Mouse (Mus musculus) frontal cortex, adult 2 months (tissue): ENCODE data around the gene Exosc3. TPM values are rescaled to one million over a fixed set of nuclear protein-coding genes. Genes with fewer than 3 reads are reported as not detected.
A peak's percentile ranks its signal among the peaks of the same experiment; 100 is the strongest.

Experiments used
- DNase-seq, 2 experiments: peaks; one replicate each; pipeline ENCODE4 v3.0.0; 2022; ENCODE audit warnings: low spot score in 1 of 2; ENCODE audit errors: extremely low spot score in 1 of 2
- polyA plus RNA-seq: library from polyadenylated mRNA; depleted of rRNA; stranded (reverse); fragments of >200 nt; gene quantifications from 2 replicates; pipeline ENCODE4 v1.2.3, GENCODE M21; 2012; rRNA removed

The Exosc3 gene
- polyA plus RNA-seq, 1 experiment = 20.4 TPM

DNA sequence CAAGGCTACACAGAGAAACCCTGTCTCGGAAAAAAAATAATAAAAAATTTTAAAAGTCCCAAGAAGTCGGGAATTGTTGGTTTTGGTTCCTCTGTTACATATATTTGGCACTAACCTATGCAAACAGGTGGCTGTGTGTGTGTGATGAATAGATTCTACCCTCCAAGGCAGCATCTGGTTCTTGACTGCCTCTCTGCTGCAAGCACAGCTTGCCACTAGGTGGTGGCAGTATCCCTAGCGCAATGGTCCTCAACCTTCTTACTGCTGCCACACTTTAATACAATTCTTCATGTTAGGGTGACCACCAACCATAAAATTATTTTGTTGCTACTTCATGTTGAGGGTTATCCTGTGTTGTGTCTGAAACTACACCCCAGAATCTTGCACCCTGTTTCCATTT is 56.2 kb downstream of the Exosc3 start:
- peak in 1 of 2 experiments; percentile 15 for DNase-seq

DNA sequence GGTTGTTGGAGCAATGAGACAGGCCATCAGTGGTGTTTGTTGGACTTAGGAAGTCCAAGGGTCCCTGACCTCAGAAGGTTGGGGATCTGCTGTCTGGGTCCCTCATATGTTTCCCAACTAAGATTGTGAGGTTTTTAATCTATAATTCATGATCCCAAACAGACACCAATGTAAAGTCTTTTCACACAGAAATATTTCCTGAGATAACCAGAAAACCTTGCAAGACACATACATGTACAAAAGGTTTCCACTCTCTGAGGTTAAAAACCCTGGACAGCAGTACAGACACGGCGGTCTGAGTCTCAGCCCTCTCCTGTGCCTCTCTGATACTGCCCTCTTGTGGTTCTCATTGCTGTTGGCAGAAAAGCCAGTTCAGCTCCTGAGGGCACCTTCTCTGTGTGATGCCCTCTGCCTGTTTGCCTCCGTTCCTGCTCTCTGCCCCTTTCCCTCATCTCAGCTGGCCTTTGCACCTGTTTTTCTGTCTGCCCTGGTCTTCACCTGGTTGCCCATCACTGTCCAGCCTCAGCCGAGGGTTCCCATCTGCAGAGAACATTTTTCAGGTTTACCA is 62.5 kb downstream of the Exosc3 start:
- DNase-seq = peak; percentile 26 to 85

- DNase-seq = no peak
These were observed 63.2 kb downstream of the Exosc3 start for GRCm38 (mm10) chr4:45279292-45279691.

GRCm38 (mm10) chr4:45275770-45276169 is 66.8 kb downstream of the Exosc3 start:
- DNase-seq = no peak

- peak in 1 of 2 experiments; percentile 15 for DNase-seq
These were observed 71.5 kb downstream of the Exosc3 start for GRCm38 (mm10) chr4:45271041-45271452.

DNA sequence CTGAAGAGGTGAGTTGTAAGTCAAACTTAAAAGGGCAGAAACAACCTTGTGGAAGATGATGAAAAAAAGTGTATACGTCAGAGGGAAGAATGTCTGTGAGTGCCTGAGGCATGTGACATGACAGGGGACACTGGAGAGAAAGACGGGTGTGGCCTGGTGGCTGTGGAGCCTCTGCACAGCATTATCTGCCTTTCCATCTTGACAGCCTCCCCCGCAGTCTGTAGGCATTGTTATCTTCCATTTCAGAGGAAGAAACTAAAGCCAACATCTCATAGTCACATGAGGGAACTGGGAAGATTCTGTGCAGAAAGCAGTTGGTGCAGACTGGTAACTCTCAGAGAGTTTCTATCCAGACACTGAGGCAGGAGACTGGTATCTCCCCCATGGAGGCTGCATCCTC is 74.6 kb downstream of the Exosc3 start:
- no peak for DNase-seq

Other genes with a start within 250 kb of the Exosc3 start
- gene Tomm5, start 234.6 kb downstream of the Exosc3 start, polyA plus RNA-seq = 114 and 137 TPM in 2 replicates
- 6.8 and 7.3 TPM in 2 replicates for gene Frmpd1, start 157.9 kb downstream of the Exosc3 start, polyA plus RNA-seq
- 13.4 and 13.8 TPM in 2 replicates for gene Trmt10b, start 45.6 kb downstream of the Exosc3 start, polyA plus RNA-seq
- 7.5 and 8.1 TPM in 2 replicates for gene Dcaf10, start 631 bp downstream of the Exosc3 start, polyA plus RNA-seq
- 89.2 and 91.7 TPM in 2 replicates for gene Slc25a51, start 66.0 kb upstream of the Exosc3 start, polyA plus RNA-seq
- gene Shb, start 189.7 kb upstream of the Exosc3 start, polyA plus RNA-seq = 16.0 and 20.0 TPM in 2 replicates